Mouse (Mus musculus) naive thymus-derived CD4-positive, alpha-beta T cell, adult 2 months (primary cell): ENCODE data around the gene Fkbp15.

Experiments
- DNase-seq: peaks from one replicate; pipeline ENCODE4 v3.0.0-alpha.2; 2011; ENCODE audit warnings: low read depth

Fkbp15 gene

DNA sequence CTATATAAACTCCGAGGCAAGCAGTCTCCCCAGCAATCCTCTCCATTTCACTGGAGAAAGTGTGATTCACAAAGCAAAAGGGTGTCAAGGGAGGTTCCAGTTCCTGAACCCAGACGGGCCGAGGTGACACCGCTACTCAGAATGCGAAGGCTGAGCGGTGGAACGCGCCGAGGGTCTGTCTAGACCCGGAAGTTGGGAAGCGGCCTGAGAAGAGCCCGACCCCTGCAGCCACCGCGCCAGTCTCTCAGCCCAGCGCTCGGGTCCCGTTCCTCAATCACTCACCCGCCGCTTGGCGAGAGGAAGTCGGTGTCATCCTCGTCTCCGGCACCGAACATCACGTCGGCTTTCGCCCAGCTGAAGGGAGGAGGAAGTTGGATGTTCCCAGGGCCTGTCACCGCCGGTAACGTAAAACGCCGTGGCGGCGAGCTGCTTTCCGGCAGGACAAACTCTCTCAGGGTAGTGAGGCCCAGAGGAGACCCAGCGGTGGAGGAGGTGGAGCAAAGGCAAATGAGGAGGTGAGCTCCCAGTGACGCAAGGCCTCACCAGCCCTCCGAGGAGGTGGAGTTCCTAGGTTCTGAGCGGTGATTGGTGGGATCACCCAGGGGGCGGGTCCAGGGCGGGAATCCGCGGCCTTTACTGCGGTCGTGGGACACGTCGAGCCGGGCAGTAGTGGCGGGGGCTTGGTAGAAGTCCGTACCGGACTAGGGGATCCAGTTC lies at the start of gene Fkbp15, which contains the start of gene Slc31a1:
Gene Fkbp15 (minus strand): TSS at position 461 of the 717 bp plus-strand sequence.
Gene Slc31a1 (plus strand): TSS at position 640 of the 717 bp plus-strand sequence.
- peak; percentile 97 for DNase-seq

DNA sequence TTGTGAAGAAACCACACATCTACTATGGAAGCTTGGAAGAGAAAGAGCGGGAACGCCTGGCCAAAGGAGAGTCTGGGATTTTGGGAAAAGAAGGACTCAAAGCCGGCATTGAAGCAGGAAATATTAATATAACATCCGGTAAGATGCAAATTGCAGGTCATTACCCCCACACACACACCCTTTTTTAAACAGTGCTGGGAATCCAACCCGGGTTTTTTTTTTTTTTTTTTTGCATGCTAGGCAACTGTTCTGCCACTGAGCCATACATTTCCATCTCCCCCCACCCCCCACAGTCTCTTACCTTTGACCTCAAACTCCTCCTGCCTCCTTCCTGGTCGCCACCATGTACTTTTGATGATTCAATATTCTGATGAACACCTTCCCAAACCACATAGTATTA lies 49.3 kb upstream of the Fkbp15 start:
- peak; percentile 15 for DNase-seq

GRCm38 (mm10) chr4:62408601-62409282 lies 48.4 kb upstream of the Fkbp15 start, which contains the start of the genes Cdc26 and Prpf4:
Gene Cdc26, minus strand, starts transcription at chr4:62408642.
Gene Prpf4, plus strand, starts transcription at chr4:62408797.
- peak; percentile 98 for DNase-seq

GRCm38 (mm10) chr4:62407730-62408582 lies 47.6 kb upstream of the Fkbp15 start:
- peak; percentile 84 for DNase-seq

- DNase-seq, result no peak
These were observed 45.8 kb upstream of the Fkbp15 start for GRCm38 (mm10) chr4:62406133-62406532.

DNA sequence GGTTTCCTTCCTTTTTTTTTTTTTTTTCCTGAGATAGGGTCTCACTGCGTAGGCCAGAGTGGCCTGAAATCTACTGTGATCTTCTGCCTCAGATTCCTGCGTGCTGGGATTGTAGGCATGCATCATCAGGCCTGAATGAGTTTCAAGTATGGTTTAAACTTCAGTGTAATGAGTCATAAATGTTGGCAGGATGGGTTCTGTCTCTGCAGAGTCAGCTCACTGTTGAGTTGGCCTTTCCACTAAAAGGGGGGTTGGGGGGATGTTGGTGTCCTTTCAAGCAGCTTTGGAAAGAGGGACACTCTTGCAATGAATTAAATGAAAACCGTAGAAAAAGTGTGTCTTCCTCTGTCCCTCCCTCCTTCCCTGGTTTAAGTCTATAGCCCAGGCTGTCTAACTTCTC lies 38.6 kb upstream of the Fkbp15 start:
- no peak for DNase-seq

DNA sequence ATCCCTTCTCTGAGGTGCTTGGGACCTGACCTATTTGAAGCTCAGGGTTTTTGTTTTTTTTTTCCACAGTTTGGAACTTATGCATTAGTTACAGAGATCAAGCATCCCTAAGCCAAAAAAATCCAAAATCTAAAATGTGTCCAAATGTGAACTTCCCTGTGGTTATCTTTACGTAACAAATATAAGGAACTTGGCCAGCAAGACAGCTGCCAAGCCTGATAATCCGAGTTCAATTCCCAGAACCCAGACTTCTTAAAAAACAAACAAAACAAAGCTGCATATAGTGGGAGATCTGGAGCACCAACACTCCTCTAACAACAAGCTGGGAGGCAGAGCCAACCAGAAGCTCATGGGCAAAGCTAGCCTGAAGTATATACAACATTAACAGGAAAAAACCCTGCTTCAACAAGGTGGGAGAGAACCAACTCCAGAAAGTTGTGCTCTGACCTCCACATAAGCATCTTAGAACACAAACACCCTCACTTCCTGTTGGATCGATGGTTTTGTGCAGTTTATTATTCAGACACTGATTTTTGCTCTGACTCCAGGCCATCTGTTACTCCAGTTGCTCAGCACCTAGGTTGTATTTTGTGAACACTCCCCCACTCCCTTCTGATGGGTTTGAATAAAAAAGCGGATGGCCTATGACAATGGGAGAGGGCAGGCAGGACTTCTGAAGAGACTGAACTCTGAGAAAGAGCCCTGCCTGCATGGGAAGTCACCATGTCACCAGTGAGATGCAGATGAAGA lies 37.4 kb upstream of the Fkbp15 start:
- no peak for DNase-seq

GRCm38 (mm10) chr4:62395806-62396205 lies 35.5 kb upstream of the Fkbp15 start:
- no peak for DNase-seq

DNA sequence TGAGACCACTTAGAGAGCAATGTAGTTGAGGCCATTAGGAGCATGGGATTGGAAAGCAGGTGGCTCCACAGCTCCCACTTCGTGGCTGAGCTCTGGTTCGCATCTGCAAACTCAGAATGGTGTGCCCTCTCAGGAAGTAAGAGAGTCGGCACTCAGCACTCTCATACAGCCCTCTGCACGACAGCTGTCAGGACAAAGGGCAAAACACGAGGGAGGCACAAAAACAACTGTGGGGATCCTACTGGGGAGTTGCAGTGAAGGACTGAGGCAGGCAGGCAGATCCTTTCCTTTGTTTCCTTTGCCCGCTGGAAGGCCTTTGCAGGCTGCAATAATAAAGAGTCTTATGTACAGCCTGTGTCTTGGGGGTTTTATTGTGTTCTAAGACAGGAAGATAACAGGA lies 33.1 kb upstream of the Fkbp15 start:
- no peak for DNase-seq

GRCm38 (mm10) chr4:62391892-62392291 lies 31.5 kb upstream of the Fkbp15 start:
- DNase-seq, result no peak

DNA sequence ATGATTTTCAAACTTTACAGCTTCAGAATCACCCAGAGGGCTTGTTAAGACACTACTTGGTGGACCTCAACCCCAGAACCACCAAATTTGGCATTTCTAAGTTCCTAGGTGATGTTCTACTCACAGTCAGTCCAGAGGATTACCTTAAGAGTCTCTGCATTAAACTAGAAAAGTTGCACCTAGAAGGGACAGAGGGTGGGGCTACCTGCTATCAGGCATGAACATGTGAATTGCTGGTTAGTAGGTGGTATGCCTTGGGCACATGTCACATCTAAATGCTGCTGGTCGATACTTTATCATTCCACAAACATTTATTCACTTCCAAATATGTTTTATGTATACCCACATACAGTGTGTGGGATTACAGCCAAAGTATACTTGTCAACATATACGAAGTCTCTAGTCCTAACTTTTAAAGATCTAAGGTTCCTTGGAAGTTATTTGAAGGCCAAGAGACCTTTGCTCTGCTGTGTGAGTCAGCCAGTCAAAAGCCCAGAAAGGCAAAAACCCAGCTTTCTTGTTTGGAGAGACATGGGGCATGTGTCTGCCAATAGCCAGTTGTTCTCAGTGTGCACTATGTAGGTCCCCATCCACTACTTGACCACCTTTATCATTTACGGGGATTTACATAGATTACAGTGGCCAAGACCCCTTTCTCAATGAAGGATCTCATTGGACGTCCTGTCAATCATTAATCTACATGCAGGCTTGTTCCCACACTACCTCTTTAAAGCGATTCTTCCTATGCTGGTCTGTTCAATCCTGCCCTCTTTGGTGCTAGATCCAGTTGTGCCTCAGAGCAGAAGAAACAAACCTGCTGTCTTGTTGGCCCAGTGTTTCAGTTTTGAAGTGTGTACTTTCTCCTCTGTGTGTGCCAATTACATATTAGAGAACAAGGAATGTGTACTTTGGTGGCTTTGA lies 29.5 kb upstream of the Fkbp15 start:
- DNase-seq, result no peak

DNA sequence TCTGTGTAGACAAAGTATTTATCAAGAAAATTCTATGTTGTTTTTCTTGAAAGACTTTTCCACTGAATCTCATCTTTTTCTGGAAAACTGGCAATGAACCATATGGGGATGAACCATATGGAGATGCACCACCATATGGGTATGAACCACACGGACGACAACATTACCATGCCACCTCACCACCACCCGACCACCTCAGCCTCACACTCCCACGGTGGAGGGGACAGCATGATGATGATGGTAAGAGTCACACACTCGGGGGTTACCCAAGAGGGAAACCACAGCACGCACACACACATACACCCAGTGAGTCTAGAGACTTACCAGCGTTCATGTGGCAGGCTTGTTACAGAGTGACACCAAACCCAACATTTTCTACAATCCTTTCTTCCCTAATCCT lies 25.1 kb upstream of the Fkbp15 start:
- no peak for DNase-seq

- DNase-seq, result no peak
These were observed 23.8 kb upstream of the Fkbp15 start for GRCm38 (mm10) chr4:62384159-62384558.

DNA sequence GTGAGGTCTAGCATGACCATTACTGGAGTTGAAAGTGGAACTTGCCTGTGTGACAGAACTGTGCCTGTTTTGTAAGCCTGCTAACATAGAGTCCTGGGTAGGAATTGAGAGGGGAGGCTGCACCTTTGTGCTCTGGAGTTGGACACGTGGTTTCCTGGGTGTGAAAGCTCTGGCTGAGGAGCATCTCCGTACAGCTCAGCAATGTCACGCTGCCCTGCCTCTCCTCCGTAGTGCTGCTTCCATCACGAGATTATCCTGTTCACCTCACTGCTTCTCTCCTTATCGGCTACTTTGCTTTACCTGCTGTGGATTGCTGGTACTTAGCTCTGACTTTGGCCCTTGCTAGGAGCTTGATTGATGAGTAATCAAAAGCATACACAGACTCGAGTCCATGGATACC lies 23.4 kb upstream of the Fkbp15 start:
- DNase-seq, result no peak

DNA sequence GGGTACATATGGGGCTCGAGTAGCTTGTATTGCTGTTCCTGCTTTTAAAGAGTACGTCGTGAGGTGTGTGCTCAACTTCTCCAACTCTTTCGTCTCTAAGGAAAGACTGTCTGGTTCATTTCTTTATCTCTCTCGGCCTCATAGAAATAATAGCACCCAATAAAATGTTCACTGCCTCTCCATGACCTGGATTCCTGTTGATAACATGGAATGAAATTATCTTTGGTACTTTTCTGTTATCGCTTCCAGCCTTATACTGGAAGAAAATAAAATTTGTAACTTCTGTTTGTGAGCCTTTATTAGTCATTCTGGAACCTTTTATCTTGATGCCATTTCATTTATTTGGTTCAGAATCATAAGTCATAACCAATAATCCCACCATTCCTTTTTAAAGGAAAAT lies 22.9 kb upstream of the Fkbp15 start:
- DNase-seq, result no peak

DNA sequence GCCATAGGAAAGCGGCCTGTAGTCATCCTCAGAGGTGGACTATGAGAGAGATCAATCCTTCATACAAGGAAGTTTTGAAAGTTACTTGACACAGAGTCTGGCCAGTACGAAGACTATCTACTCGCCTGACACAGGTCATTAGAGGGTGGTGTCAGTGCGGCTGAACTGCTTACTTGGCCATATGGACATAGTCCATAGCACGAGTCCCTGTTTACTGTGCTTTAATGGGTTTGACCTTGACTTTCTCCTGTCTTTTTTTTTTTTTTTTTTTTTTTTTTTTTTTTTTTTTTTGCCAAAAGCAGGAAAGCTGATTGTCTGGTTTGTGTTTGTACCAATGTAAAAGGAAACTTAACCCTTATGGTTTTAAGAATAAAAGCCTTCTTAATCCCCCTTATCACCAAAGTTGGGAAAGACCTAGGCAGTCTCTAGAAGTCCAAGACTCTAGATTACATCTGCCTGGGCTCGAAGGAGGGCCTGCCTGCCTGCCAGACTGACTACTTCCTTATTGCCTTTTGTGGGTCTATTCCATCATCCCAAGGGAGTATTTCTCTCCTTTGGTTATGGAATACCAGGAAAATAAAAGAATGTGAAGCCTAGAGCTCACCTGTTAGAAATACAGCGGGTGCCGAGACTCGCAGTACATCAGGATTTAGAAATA lies 19.5 kb upstream of the Fkbp15 start:
- DNase-seq, result no peak

DNA sequence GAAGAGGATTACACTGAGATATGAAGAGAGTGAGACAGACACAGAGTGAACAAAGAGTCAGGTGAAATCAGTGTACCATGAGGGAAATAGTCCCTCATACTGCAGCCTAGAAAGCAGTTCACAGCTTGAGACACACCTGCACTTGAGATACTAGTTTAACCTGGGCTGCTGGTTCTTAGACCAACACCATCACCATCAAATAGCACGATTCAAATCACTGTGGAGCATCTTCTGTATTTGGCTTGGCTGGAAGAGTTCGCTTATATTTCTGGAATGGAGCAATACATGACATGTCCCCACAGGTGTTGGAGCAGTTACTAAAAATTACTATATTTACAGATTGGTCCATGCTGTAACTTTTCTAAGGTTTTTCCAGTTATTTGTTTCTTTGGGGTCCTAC lies 15.8 kb upstream of the Fkbp15 start:
- DNase-seq, result no peak

- no peak for DNase-seq
These were observed 14.0 kb upstream of the Fkbp15 start for GRCm38 (mm10) chr4:62374342-62374741.

DNA sequence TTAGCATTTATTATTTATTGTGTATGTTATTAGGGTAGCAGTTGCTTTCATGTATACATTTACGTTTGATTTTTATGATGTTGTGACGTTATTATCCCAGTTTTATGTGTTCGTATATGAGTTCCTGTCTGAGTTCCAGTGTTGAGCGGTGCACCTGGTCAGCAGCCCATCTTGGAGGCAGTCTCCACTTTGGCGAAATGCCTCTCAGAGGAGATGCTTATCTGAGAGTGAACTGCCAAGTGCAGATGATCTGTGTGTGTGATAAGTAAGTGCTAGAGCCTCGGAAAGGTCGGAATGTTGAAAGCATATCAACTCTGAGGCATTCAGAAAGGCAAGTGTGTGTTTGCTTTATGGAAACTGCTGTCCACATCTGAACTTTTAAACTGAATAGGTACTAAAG lies 13.3 kb upstream of the Fkbp15 start:
- DNase-seq, result no peak

GRCm38 (mm10) chr4:62372818-62373520 lies 12.6 kb upstream of the Fkbp15 start:
- DNase-seq, result no peak
